In the genomic region with DNA sequence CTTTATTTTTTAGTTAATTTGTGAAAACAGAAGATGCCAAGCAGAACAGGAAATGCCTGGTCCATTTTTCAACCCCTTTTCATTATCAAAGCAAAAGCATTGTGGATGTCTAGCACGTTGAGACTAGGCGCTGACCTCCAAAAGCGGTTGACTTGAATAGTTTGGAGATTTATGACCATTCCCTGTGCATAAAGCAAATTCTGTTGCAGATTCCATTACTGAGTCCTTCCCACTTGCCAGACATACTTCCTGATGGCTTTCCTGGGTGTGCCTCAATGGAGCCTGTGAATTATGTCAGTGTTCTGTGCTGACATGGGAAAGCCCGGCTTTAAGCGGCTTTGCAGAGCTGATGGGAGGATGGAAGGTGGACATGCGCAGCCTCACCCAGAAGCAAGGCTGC, we compare ENCODE assay signal across 14 mouse cellular contexts.
"Had no signal": no experiment of that assay in that cellular context is flagged by ENCODE, and none has a peak within 500 bp of the region (broad histone marks: within the 10 kb centered on the region; RNA-seq: fewer than 3 reads in every experiment).

No protein-coding gene starts in this region.

- H3K36me3 ChIP-seq: midbrain, embryonic 13.5 days; midbrain, embryonic 15.5 days; neural tube, embryonic 12.5 days; stomach, embryonic 15.5 days had no signal

- H3K27ac ChIP-seq: midbrain, embryonic 13.5 days; midbrain, embryonic 15.5 days; neural tube, embryonic 12.5 days; stomach, embryonic 15.5 days; stomach, postnatal 0 days had no signal

- H3K4me3 ChIP-seq: midbrain, embryonic 13.5 days; midbrain, embryonic 15.5 days; neural tube, embryonic 12.5 days; stomach, embryonic 15.5 days had no signal

- ATAC-seq: midbrain, embryonic 13.5 days; midbrain, embryonic 15.5 days had no signal

- H3K4me2 ChIP-seq: lung, embryonic 14.5 days; midbrain, embryonic 11.5 days; midbrain, embryonic 13.5 days; midbrain, embryonic 15.5 days; neural tube, embryonic 12.5 days; stomach, embryonic 15.5 days had no signal

- DNase-seq: lung, adult 18-20 months; lung, embryonic 14.5 days; lung, postnatal 10 days; lung, postnatal 4 days; right cerebral cortex, postnatal 14 days; thymus, adult 2 months; thymus, postnatal 25 days; thymus, postnatal 4 days had no signal

- H3K4me1 ChIP-seq: stomach, embryonic 15.5 days had no signal

- H3K9me3 ChIP-seq: midbrain, embryonic 13.5 days; midbrain, embryonic 15.5 days; neural tube, embryonic 12.5 days; stomach, embryonic 15.5 days had no signal

- H3K27me3 ChIP-seq: midbrain, embryonic 13.5 days; midbrain, embryonic 15.5 days; neural tube, embryonic 12.5 days; stomach, embryonic 15.5 days had no signal

- H3K9ac ChIP-seq: lung, embryonic 14.5 days; midbrain, embryonic 13.5 days; midbrain, embryonic 15.5 days; neural tube, embryonic 12.5 days; stomach, embryonic 15.5 days had no signal
